In genomic region chr15:78081384-78081783, GRCm38 (mm10) we compare ENCODE assay signal across 28 mouse cellular contexts. TPM values are rescaled to one million over a fixed set of nuclear protein-coding genes. Genes with fewer than 3 reads are reported as not detected.
A peak's percentile ranks its signal among the peaks of the same experiment; 100 is the strongest.
DNase-seq lines count a peak whose midpoint lies in the region; ATAC-seq and TF ChIP-seq lines count a peak whose summit lies in the region.
"Had no signal": no experiment of that assay in that cellular context is flagged by ENCODE, and none has a peak within 500 bp of the region (broad histone marks: within the 10 kb centered on the region; RNA-seq: fewer than 3 reads in every experiment).

No protein-coding gene starts in this region.

- no peak overlapping the region for H3K4me3 ChIP-seq in hindbrain, postnatal 0 days (ENCODE audit: low read length)
- no peak overlapping the region for H3K4me3 ChIP-seq in hindbrain, embryonic 14.5 days (replicated peaks; ENCODE audit: low read length)
- H3K4me3 ChIP-seq: forebrain, embryonic 10.5 days; forebrain, embryonic 13.5 days; heart, adult 2 months; heart, embryonic 10.5 days; heart, embryonic 13.5 days; hindbrain, embryonic 15.5 days had no signal

- 62% methylated on average over 7 of the region's 7 CpGs for WGBS in hindbrain, postnatal 0 days
- 74% methylated on average over 7 of the region's 7 CpGs for WGBS in hindbrain, embryonic 14.5 days

- no peak overlapping the region for H3K4me2 ChIP-seq in hindbrain, postnatal 0 days (ENCODE audit: low read depth, low read length)
- no peak overlapping the region for H3K4me2 ChIP-seq in hindbrain, embryonic 14.5 days (replicated peaks)
- H3K4me2 ChIP-seq: forebrain, embryonic 13.5 days; heart, embryonic 13.5 days; hindbrain, embryonic 15.5 days had no signal

- H3K27me3 ChIP-seq in hindbrain, postnatal 0 days (ENCODE audit: insufficient read depth, low read length): no peaks in the 10 kb centered on the region
- no peaks in the 10 kb centered on the region for H3K27me3 ChIP-seq in hindbrain, embryonic 14.5 days (ENCODE audit: control insufficient read depth, insufficient read depth, low read length)
- H3K27me3 ChIP-seq: forebrain, embryonic 13.5 days; hindbrain, embryonic 15.5 days had no signal

- DNase-seq in cerebellum, adult 11-12 months: peak; percentile 42
- DNase-seq in cerebellum, adult 9-11 months: no peak
- peak; percentile 55 for DNase-seq in cerebellum, adult 9-10 months
- DNase-seq in cerebellum, postnatal 10 days: no peak
- no peak for DNase-seq in hindbrain, postnatal 0 days (ENCODE audit: low spot score)
- DNase-seq in hindbrain, embryonic 14.5 days (ENCODE audit: low spot score): no peak
- DNase-seq: adrenal gland, adult 2 months; adrenal gland, postnatal 14 days; gastrocnemius, postnatal 10 days; gastrocnemius, postnatal 36 days; heart, adult 2 months; heart, postnatal 14 days; heart, postnatal 4 days; kidney, adult 18-20 months had no signal

- no peak for TF ChIP-seq CTCF in hindbrain, postnatal 0 days (IDR thresholded peaks at IDR 0.05; ENCODE audit: low read depth)

- H3K9me3 ChIP-seq in hindbrain, postnatal 0 days (ENCODE audit: low read length): no peaks in the 10 kb centered on the region
- no peaks in the 10 kb centered on the region for H3K9me3 ChIP-seq in hindbrain, embryonic 14.5 days (ENCODE audit: control insufficient read depth, low read length)
- H3K9me3 ChIP-seq: forebrain, embryonic 10.5 days; forebrain, embryonic 13.5 days; G1E; heart, embryonic 10.5 days; heart, embryonic 13.5 days; hindbrain, embryonic 15.5 days had no signal

- H3K27ac ChIP-seq in hindbrain, postnatal 0 days: peak overlapping the region; percentile 78; the same call in 1 of the 2 replicates
- H3K27ac ChIP-seq in hindbrain, embryonic 14.5 days: no peak overlapping the region
- H3K27ac ChIP-seq: forebrain, embryonic 10.5 days; forebrain, embryonic 13.5 days; heart, adult 2 months; heart, embryonic 10.5 days; heart, embryonic 13.5 days; hindbrain, embryonic 15.5 days had no signal

- ATAC-seq in hindbrain, postnatal 0 days: no peak
- ATAC-seq in hindbrain, embryonic 14.5 days (ENCODE audit: low FRiP score): no peak
- no peak for ATAC-seq in megakaryocyte progenitor cell, adult 5-6 weeks (replicated peaks; ENCODE audit: poor library complexity)
- ATAC-seq: forebrain, embryonic 13.5 days; forebrain, embryonic 16.5 days; inflammation-experienced regulatory T-cells, adult 6 months; intestine, embryonic 16.5 days; Patski had no signal

- peaks cover 29% of the 10 kb centered on the region for H3K4me1 ChIP-seq in hindbrain, postnatal 0 days (ENCODE audit: insufficient read depth, low read length)
- peaks cover 7% of the 10 kb centered on the region for H3K4me1 ChIP-seq in hindbrain, embryonic 14.5 days (replicated peaks; ENCODE audit: control insufficient read depth, insufficient read depth, low read length)
- H3K4me1 ChIP-seq: heart, embryonic 10.5 days; heart, embryonic 13.5 days had no signal

- H3K9ac ChIP-seq in hindbrain, postnatal 0 days (replicated peaks; ENCODE audit: low read length): no peak overlapping the region
- H3K9ac ChIP-seq in hindbrain, embryonic 14.5 days: no peak overlapping the region
- H3K9ac ChIP-seq: forebrain, embryonic 13.5 days; heart, embryonic 13.5 days; hindbrain, embryonic 15.5 days had no signal

- no peaks in the 10 kb centered on the region for H3K36me3 ChIP-seq in hindbrain, postnatal 0 days (ENCODE audit: insufficient read depth, low read length)
- no peaks in the 10 kb centered on the region for H3K36me3 ChIP-seq in hindbrain, embryonic 14.5 days (replicated peaks; ENCODE audit: control insufficient read depth, insufficient read depth)
- H3K36me3 ChIP-seq: forebrain, embryonic 10.5 days; G1E; heart, embryonic 10.5 days; heart, embryonic 13.5 days; hindbrain, embryonic 15.5 days had no signal

RNA-seq across cellular contexts. Expression of gene Cacng2, which starts 38.4 kb away (rescaled TPM):
- 22.5 and 24.4 TPM in 2 replicates for total RNA-seq in hindbrain, postnatal 0 days (2014; rRNA removed)
- polyA plus RNA-seq in hindbrain, postnatal 0 days (2015; fragmentation: Nextera tagmentation; extraction: Ambion mirVana): 19.8 and 21.6 TPM in 2 replicates
- 14.7 and 15.4 TPM in 2 replicates for polyA plus RNA-seq in hindbrain, embryonic 14.5 days (2014; fragmentation: Nextera tagmentation; extraction: Ambion mirVana)
- total RNA-seq in megakaryocyte progenitor cell, adult 5-6 weeks (2015): not detected in 2 replicates
- total RNA-seq in megakaryocyte progenitor cell, adult 5-6 weeks (2017): not detected in 2 replicates
- total RNA-seq: gastrocnemius, adult 18-20 months; gastrocnemius, postnatal 36 days; granulocyte monocyte progenitor cell, adult 5-6 weeks; heart, adult 2 months; heart, postnatal 14 days; heart, postnatal 4 days had no signal
- polyA plus RNA-seq: G1E; heart, adult 2 months; heart, embryonic 10.5 days; heart, embryonic 13.5 days; heart, embryonic 16.5 days; inflammation-experienced regulatory T-cells, adult 6 months; Patski had no signal

Comparison
In these comparisons a context has a peak if more than half of its experiments do, and no peak if none do; other contexts are left out.
1. DNase-seq: peak in cerebellum, adult 11-12 months (single experiment) and cerebellum, adult 9-10 months (single experiment); none in cerebellum, adult 9-11 months (single experiment), cerebellum, postnatal 10 days (0 of 2), hindbrain, postnatal 0 days (single experiment) and hindbrain, embryonic 14.5 days (single experiment).
2. RNA of gene Cacng2, which starts 38.4 kb away (total RNA-seq): 22.5 to 24.4 TPM in hindbrain, postnatal 0 days; not detected in megakaryocyte progenitor cell, adult 5-6 weeks; every median in the first group is over 10 times any median in the second.